Mouse (Mus musculus) spleen, adult 2 months (tissue): ENCODE data around the gene Grhl1.

Source experiments
- CTCF ChIP-seq: fragments of 200-500 bp; IDR thresholded peaks from 2 replicates; pipeline ENCODE4 v1.5.1; 2011; ENCODE audit warnings: mild to moderate bottlenecking, inconsistent platforms; ENCODE audit not compliant: insufficient read depth, insufficient read length, insufficient replicate concordance; ENCODE audit errors: extremely low read depth
- POLR2A ChIP-seq: fragments of 200-500 bp; IDR thresholded peaks from 2 replicates; pipeline ENCODE4 v1.6.1; 2011; ENCODE audit warnings: low read depth, low read length, inconsistent platforms

DNA sequence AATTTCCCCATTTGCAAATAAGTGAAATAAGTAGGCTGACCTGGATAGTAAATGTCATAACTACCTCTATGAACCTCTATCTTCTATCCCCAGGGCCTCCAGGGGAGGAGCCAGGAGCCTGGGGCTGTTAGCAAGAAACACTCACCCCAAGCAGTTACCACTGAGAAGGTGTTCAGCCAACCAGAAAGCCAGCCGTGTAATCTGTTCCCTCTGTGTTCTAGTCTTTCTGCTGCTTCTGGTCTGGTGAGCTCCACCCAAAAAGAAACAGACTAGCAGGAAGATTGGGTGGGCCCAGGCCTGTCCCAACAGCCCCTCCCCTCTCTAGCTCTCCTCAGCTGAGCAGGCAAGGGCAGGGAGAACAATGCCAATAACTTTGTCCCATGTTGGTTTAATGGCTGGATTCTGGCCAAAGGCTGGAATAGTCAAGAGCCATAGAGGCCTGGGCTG, 72.1 kb downstream of the Grhl1 start:
- TF ChIP-seq POLR2A, result no peak
- no peak for TF ChIP-seq CTCF
